Mouse (Mus musculus) erythroblast, embryonic 14.5 days (primary cell): ENCODE measurements around the gene Gpn2.

ENCODE experiments used
- GATA1 ChIP-seq: IDR thresholded peaks from 2 replicates; pipeline ENCODE4 v1.6.1; 2012; ENCODE audit warnings: low read length, inconsistent platforms, mixed read lengths
- TAL1 ChIP-seq: IDR thresholded peaks from 3 replicates; pipeline ENCODE4 v1.6.1; 2012; ENCODE audit warnings: low read length, inconsistent platforms, mixed read lengths

GRCm38 (mm10) chr4:133595538-133595937, 11.4 kb downstream of the Gpn2 start:
- TF ChIP-seq GATA1 (no peak), TAL1 (no peak)
